Mouse (Mus musculus) MN1 (cell line): ENCODE measurements at regions not wholly inside any gene's neighbourhood (a gene's known extent, or its start where the extent isn't known, plus 50 kb on each side); places are given as distances from the start of the nearest gene placed in this dataset.

Experiments used
- DNase-seq: peaks from one replicate; pipeline ENCODE4 v3.0.0-alpha.2; 2016; ENCODE audit warnings: low spot score

DNA sequence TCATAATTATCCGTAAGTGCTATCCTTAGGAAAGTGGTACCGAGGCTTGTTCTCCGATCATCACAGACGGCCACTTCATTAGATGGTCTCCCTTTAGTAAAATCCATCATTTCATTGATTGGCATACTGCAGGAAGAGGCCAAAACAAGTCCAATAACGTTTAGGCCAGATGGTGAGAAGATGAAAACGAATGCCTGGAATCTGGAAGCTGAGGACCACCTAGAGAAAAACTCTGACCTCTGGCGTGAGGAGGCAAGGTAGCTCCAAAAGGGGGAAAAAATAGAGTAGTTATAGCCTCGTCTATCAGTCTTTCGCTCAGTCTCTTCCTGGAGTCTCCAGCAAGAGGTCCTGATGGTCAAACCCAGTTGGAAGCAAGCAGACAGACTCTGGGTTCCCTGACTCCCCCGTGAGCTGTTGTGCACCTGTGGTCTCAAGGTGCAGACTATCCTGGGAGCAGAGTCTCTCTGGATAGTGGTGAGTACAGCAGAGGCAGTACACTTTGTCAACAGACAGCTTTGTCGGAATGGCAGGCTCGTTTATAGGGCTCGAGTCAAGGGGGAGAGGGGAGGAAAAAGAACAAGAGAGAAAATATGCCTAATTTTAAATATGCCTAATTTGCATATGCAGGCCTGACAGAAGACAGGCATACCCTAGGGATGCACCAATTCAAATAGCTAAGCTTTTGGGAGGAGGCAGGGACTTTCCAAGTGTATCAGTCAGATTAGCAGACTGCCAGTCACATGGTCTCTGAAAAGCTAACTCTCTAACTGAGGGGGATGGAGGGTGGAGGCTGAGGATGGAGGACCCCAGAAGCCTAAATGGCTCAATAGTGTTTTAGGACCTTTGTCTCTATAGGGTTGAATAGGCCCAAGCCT, 73.0 kb upstream of the Atp2b1 start:
- no peak for DNase-seq

DNA sequence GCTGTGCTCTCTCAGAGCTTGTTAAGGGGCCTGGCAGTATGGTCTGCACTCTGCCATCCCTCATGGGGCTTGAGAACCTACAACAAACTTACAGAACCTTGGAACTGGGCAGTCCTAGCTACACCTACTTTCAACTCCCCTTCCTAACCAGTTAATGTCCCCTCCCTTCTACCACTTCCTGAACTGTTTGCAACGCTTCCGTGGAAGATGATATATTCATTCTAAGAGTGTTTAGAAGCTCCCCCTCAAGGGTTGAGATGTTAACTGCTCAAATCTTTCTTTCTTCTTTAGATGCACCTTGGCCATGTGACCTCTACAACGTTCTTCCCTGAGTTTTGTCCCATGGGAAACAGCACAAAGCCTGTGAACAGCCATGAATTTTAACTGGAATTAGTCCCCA, 72.3 kb upstream of the Atp2b1 start:
- no peak for DNase-seq

DNA sequence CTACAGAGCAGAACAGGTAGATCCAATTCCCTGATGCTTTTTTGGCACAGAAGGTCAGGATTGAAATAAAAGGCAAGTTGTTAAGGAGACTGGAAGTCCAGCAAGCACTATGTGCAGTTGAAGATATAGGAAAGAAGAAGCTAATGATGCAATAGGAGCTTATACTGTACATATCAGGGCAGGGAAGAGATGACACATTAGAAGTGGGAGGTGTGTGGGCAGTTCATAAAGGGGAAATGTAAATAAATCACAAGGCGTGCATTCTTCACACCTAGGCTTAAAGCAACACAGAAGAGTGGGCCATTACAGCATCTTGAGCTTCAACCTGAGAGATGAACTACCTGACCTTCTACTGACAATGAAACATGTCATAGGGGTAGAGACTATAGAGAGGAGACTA, 71.5 kb upstream of the Atp2b1 start:
- no peak for DNase-seq

- DNase-seq = no peak
Measured at GRCm38 (mm10) chr10:98849851-98850250, 64.4 kb upstream of the Atp2b1 start.

GRCm38 (mm10) chr10:98857395-98857794, 56.8 kb upstream of the Atp2b1 start:
- no peak for DNase-seq

- DNase-seq = no peak
Measured at GRCm38 (mm10) chr10:98861521-98861920, 52.7 kb upstream of the Atp2b1 start.

DNA sequence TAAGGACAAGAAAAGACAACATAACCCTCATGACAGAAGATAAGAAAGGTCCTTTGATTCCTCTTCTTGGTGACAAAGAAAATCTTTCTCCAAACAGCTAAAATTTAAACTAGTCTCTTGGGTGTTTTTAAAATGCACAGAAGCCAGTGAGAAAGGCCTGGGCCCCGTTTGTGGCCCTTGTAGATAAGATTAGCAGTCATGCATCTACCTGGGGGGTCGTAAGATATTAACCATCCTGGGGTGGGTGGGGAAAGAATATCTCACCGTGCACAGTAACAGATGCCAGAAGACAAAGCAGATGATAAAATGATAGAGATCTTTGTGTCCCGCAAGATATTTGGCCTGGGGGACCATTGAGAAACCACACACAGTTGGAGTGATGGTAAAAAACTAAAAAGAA, 51.5 kb upstream of the Atp2b1 start:
- DNase-seq = no peak

- no peak for DNase-seq
Measured at GRCm38 (mm10) chr10:98864384-98864783, 49.8 kb upstream of the Atp2b1 start.
